Mouse (Mus musculus) natural killer cell, adult 2 months (primary cell): ENCODE data around the gene Oasl1.
"Not testable (repeated sequence)": the region's sequence is repeated elsewhere in the genome, so short reads cannot be mapped to it uniquely, and the experiment has no call there.

ENCODE experiments used
- DNase-seq, 2 experiments: peaks; one replicate each; pipeline ENCODE4 v3.0.0; 2022; ENCODE audit warnings: low spot score in 2 of 2

Oasl1 gene

GRCm38 (mm10) chr5:114926153-114926684 lies 3.2 kb downstream of the Oasl1 start:
- DNase-seq: no peak

- DNase-seq: no peak
Measured at GRCm38 (mm10) chr5:114926753-114927152, 3.7 kb downstream of the Oasl1 start.

- DNase-seq: no peak
Measured at GRCm38 (mm10) chr5:114931626-114932025, 8.6 kb downstream of the Oasl1 start.

GRCm38 (mm10) chr5:114933206-114933605 lies 10.2 kb downstream of the Oasl1 start:
- no peak for DNase-seq

GRCm38 (mm10) chr5:114935838-114936237 lies 12.8 kb downstream of the Oasl1 start:
- no peak for DNase-seq

GRCm38 (mm10) chr5:114941138-114941537 lies 18.1 kb downstream of the Oasl1 start:
- DNase-seq: not testable (repeated sequence)

GRCm38 (mm10) chr5:114942074-114942765 lies 19.2 kb downstream of the Oasl1 start, which contains the start of gene 2210016L21Rik:
Gene 2210016L21Rik (plus strand): TSS chr5:114942158.
- DNase-seq: peak; percentile 70 to 75

GRCm38 (mm10) chr5:114942766-114943130 lies 19.7 kb downstream of the Oasl1 start:
- no peak for DNase-seq

- DNase-seq: no peak
Measured at GRCm38 (mm10) chr5:114945072-114945471, 22.0 kb downstream of the Oasl1 start.

- DNase-seq: no peak
Measured at GRCm38 (mm10) chr5:114948891-114949290, 25.9 kb downstream of the Oasl1 start.

GRCm38 (mm10) chr5:114949316-114949715 lies 26.3 kb downstream of the Oasl1 start:
- no peak for DNase-seq

- DNase-seq: no peak
Measured at GRCm38 (mm10) chr5:114949812-114950211, 26.8 kb downstream of the Oasl1 start.

GRCm38 (mm10) chr5:114950669-114951068 lies 27.6 kb downstream of the Oasl1 start:
- DNase-seq: no peak

GRCm38 (mm10) chr5:114951279-114951880 lies 28.3 kb downstream of the Oasl1 start:
- no peak for DNase-seq

GRCm38 (mm10) chr5:114953326-114953725 lies 30.3 kb downstream of the Oasl1 start:
- no peak for DNase-seq

GRCm38 (mm10) chr5:114958069-114958468 lies 35.0 kb downstream of the Oasl1 start:
- DNase-seq: no peak

GRCm38 (mm10) chr5:114961590-114962360 lies 38.7 kb downstream of the Oasl1 start:
- no peak for DNase-seq

- no peak for DNase-seq
Measured at GRCm38 (mm10) chr5:114964315-114964966, 41.4 kb downstream of the Oasl1 start.

GRCm38 (mm10) chr5:114964967-114965898 lies 42.2 kb downstream of the Oasl1 start:
- no peak for DNase-seq

- DNase-seq: no peak
Measured at GRCm38 (mm10) chr5:114967523-114968268, 44.7 kb downstream of the Oasl1 start.
